Mouse (Mus musculus) heart, postnatal 0 days (tissue): Measurements from ENCODE around the gene Klk10. TPM values are rescaled to one million over a fixed set of nuclear protein-coding genes. Genes with fewer than 3 reads are reported as not detected.

Experiments
- ATAC-seq: fragments of 200-750 bp; cut with Nextera tagmentation; 2 replicates; pipeline ENCODE4 v1.8.0; 2017; ENCODE audit warnings: low read depth, moderate number of reproducible peaks, moderate library complexity; ENCODE audit not compliant: insufficient read depth
- DNase-seq: peaks from one replicate; pipeline ENCODE4 v3.0.0-alpha.2; 2016; ENCODE audit warnings: low spot score
- H3K27ac ChIP-seq: fragments of 300-500 bp; sonication (generic); 2 replicates; pipeline ENCODE4 v1.5.1; 2014; ENCODE audit warnings: low read depth, mild to moderate bottlenecking
- H3K27me3 ChIP-seq: fragments of 300-500 bp; sonication (generic); 2 replicates; pipeline ENCODE4 v1.6.1; 2014; ENCODE audit warnings: low read length, mixed read lengths; ENCODE audit not compliant: control insufficient read depth, insufficient read depth
- H3K36me3 ChIP-seq: fragments of 300-500 bp; sonication (generic); replicated peaks from 2 replicates; pipeline ENCODE4 v1.6.1; 2014; ENCODE audit warnings: low read length, mixed read lengths; ENCODE audit not compliant: control insufficient read depth, insufficient read depth
- H3K4me1 ChIP-seq: fragments of 300-500 bp; sonication (generic); 2 replicates; pipeline ENCODE4 v1.6.1; 2014; ENCODE audit warnings: antibody characterized with exemption; ENCODE audit not compliant: control insufficient read depth, insufficient read depth
- H3K4me2 ChIP-seq: fragments of 300-500 bp; sonication (generic); 2 replicates; pipeline ENCODE4 v1.6.1; 2014; ENCODE audit warnings: low read depth, mild to moderate bottlenecking, low read length, moderate library complexity
- H3K4me3 ChIP-seq: fragments of 300-500 bp; sonication (generic); 2 replicates; pipeline ENCODE4 v1.5.1; 2014; ENCODE audit warnings: low read depth, low read length
- H3K9ac ChIP-seq: fragments of 300-500 bp; sonication (generic); replicated peaks from 2 replicates; pipeline ENCODE4 v1.6.1; 2014; ENCODE audit warnings: low read depth, low read length, mixed read lengths
- H3K9me3 ChIP-seq: fragments of 300-500 bp; sonication (generic); replicated peaks from 2 replicates; pipeline ENCODE4 v1.6.1; 2016; ENCODE audit warnings: low read length; ENCODE audit not compliant: control insufficient read depth
- CTCF ChIP-seq: IDR thresholded peaks from 2 replicates; pipeline ENCODE4 v1.5.1; 2016; ENCODE audit warnings: antibody characterized with exemption, control low read depth, low read depth
- EP300 ChIP-seq: IDR thresholded peaks from 2 replicates; pipeline ENCODE4 v1.6.1; 2016; ENCODE audit warnings: antibody characterized with exemption, low read depth
- WGBS: fragments of 180-500 bp; shearing (Covaris S2); extraction: QIAGEN DNeasy Blood & Tissue Kit; methylation state at CpG from one replicate; pipeline ENCODE4 v1.1.7; 2014; 5-methylcytosine and 5-hydroxymethylcytosine counted together
- polyA plus RNA-seq: library from polyadenylated mRNA; unstranded; fragments of >200 nt; fragmentation: Nextera tagmentation; extraction: Ambion mirVana; gene quantifications from 2 replicates; pipeline ENCODE4 v1.2.1, GENCODE M21; 2015
- total RNA-seq: library from RNA; depleted of rRNA; stranded (reverse); fragments of >200 nt; gene quantifications from 2 replicates; pipeline ENCODE4 v1.2.3, GENCODE M21; 2014; ENCODE audit warnings: low replicate concordance

Gene Klk10
- total and polyA plus RNA-seq, 2 experiments from 2014 or later, result 0.27 TPM; not detected in 1

DNA sequence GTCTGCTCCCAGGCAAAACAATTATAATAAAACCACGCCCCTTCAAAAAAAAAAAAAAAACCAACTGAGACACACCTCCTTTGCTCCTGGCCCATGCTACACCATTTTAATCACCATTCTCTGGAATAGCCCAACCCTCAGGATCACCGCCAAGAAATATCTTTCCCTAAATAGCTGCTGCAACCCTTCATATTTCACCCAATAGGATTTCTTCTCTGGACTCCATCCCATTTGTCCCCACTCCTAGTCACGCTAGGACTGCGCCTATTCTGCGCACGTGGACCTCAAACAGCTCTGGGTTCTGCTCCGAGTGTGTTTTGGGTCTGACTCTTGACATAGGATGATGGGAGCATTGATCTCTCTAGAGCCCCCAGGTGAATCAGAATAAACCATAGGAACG lies 15.5 kb downstream of the Klk10 start:
- peak overlapping the region; percentile 69 for H3K4me2 ChIP-seq
- H3K9me3 ChIP-seq, result no peaks in the 10 kb centered on the region
- peaks cover 12% of the 10 kb centered on the region for H3K4me1 ChIP-seq
- peak; percentile 78 for ATAC-seq
- peak overlapping the region; percentile 57 for H3K4me3 ChIP-seq
- no peak overlapping the region for H3K27ac ChIP-seq
- H3K36me3 ChIP-seq, result no peaks in the 10 kb centered on the region
- no peak overlapping the region for H3K9ac ChIP-seq
- TF ChIP-seq EP300 (no peak), CTCF (no peak)
- DNase-seq, result peak; percentile 64
- H3K27me3 ChIP-seq, result peaks cover 10% of the 10 kb centered on the region; the same call in 1 of the 2 replicates
- 7% methylated on average over 8 of the region's 8 CpGs for WGBS

GRCm38 (mm10) chr7:43797333-43797769 lies 16.5 kb downstream of the Klk10 start, which contains the start of gene Klk8:
Klk8 (plus strand) TSS chr7:43797577.
- WGBS, result 1% methylated on average over 27 of the region's 28 CpGs
- Histone ChIP-seq H3K4me2 (peak within 1 kb of the TSS; percentile 69), H3K9ac (no peak within 1 kb of the TSS; the same call in 1 of the 2 replicates), H3K4me1 (peaks cover 12% of the 10 kb centered on the region), H3K4me3 (peak within 1 kb of the TSS; percentile 57), H3K27me3 (peaks cover 10% of the 10 kb centered on the region; the same call in 1 of the 2 replicates), H3K36me3 (no peaks in the 10 kb centered on the region), H3K9me3 (no peaks in the 10 kb centered on the region), H3K27ac (no peak within 1 kb of the TSS)
- ATAC-seq, result no peak
- TF ChIP-seq EP300 (no peak), CTCF (no peak)
- DNase-seq, result no peak

DNA sequence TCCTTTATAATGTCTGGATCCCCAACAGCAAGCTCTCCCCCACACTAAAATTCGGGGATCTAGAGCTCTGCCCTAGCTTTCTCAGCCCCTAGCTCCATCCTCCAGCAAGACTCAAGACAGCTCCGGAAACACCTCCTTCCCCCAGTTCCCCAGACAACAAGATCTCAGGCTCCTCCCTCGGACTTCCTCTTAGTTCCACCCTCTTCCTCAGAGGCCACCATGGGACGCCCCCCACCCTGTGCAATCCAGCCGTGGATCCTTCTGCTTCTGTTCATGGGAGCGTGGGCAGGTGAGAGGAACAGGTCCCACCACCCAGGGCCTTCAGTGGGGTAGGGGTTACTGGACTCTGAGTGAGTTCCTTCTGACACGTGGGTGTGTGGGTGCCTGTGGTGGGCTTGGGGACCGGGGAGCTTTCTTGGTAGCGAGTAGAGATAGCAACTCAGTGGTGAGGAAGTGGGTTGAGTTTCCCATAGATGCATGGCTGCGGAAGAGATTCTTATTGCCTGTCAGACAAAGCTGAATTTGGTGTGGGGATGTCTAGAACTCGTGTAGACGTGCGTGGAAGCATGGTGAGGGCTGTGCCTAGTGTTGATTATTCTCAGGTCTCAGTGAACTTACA lies 17.1 kb downstream of the Klk10 start:
- 27% methylated on average over 13 of the region's 13 CpGs for WGBS
- H3K4me2 ChIP-seq, result peak overlapping the region; percentile 69
- peaks cover 10% of the 10 kb centered on the region; the same call in 1 of the 2 replicates for H3K27me3 ChIP-seq
- no peak overlapping the region for H3K27ac ChIP-seq
- ATAC-seq (no peak), DNase-seq (no peak)
- no peak overlapping the region for H3K9ac ChIP-seq
- H3K36me3 ChIP-seq, result no peaks in the 10 kb centered on the region
- TF ChIP-seq EP300 (no peak), CTCF (no peak)
- peak overlapping the region; percentile 57 for H3K4me3 ChIP-seq
- H3K9me3 ChIP-seq, result no peaks in the 10 kb centered on the region
- peaks cover 12% of the 10 kb centered on the region for H3K4me1 ChIP-seq

DNA sequence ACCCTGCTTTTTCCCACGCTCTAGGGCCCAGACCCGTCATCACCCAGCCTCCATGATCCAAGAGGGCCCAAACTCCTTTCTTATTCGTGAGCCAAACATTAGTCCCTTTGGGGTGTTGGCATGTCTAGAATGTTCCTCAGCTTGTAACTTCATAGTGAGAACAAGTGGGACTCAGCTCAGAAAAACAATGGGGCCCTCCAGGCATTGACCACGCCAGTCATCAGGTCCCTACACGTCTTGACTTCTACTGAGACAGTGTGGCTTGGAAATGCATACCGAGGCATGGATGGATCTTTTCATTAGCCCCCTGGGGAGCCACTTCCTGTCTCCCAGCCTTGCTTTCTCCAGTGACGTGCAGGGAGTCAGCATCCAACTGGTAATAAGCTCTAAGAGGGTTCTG lies 19.0 kb downstream of the Klk10 start:
- Histone ChIP-seq H3K9me3 (no peaks in the 10 kb centered on the region), H3K4me3 (no peak overlapping the region), H3K36me3 (no peaks in the 10 kb centered on the region), H3K4me1 (peaks cover 12% of the 10 kb centered on the region), H3K9ac (no peak overlapping the region), H3K4me2 (no peak overlapping the region), H3K27me3 (peaks cover 10% of the 10 kb centered on the region; the same call in 1 of the 2 replicates), H3K27ac (no peak overlapping the region)
- ATAC-seq (no peak), DNase-seq (no peak)
- 59% methylated on average over 7 of the region's 7 CpGs for WGBS
- TF ChIP-seq EP300 (no peak), CTCF (no peak)

GRCm38 (mm10) chr7:43810994-43811393 lies 30.2 kb downstream of the Klk10 start, which contains the start of gene Klk7:
Klk7 (plus strand) TSS chr7:43811294.
- ATAC-seq (no peak), DNase-seq (no peak)
- Histone ChIP-seq H3K4me3 (no peak within 1 kb of the TSS), H3K9me3 (no peaks in the 10 kb centered on the region), H3K27ac (no peak within 1 kb of the TSS), H3K27me3 (0 out of 2 replicates have a peak, but pooled peaks cover 2% of the 10 kb centered on the region), H3K4me2 (no peak within 1 kb of the TSS), H3K9ac (no peak within 1 kb of the TSS), H3K36me3 (no peaks in the 10 kb centered on the region), H3K4me1 (no peaks in the 10 kb centered on the region)
- TF ChIP-seq EP300 (no peak), CTCF (no peak)
- 47% methylated on average over 5 of the region's 5 CpGs for WGBS

DNA sequence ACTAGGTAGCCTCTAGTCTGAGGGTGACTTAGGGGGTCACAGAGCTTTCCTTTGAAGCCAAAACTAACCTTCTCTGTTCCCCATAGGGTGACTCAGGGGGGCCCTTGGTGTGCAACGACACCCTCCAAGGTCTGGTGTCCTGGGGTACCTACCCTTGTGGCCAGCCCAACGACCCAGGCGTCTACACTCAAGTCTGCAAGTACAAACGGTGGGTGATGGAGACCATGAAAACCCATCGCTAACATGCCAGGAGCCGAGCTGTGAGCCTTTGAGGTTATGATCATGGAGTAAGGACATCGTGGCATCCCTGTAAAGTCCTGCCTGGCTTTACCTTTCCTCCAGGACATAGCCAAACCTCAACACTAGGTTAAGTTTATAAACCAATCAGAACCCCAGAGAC lies 34.4 kb downstream of the Klk10 start:
- ATAC-seq (no peak), DNase-seq (no peak)
- TF ChIP-seq CTCF (no peak), EP300 (no peak)
- H3K36me3 ChIP-seq, result no peaks in the 10 kb centered on the region
- 0 out of 2 replicates have a peak, but pooled peaks cover 2% of the 10 kb centered on the region for H3K27me3 ChIP-seq
- H3K4me2 ChIP-seq, result no peak overlapping the region
- no peak overlapping the region for H3K9ac ChIP-seq
- H3K9me3 ChIP-seq, result no peaks in the 10 kb centered on the region
- H3K4me3 ChIP-seq, result no peak overlapping the region
- H3K27ac ChIP-seq, result no peak overlapping the region
- H3K4me1 ChIP-seq, result no peaks in the 10 kb centered on the region
- WGBS, result 75% methylated on average over 7 of the region's 7 CpGs
